In genomic region chr16:89944050-89944449, GRCm38 (mm10) we compare ENCODE assay signal across 10 mouse cellular contexts.
DNase-seq lines count a peak whose midpoint lies in the region; ATAC-seq and TF ChIP-seq lines count a peak whose summit lies in the region.
"Had no signal": no experiment of that assay in that cellular context is flagged by ENCODE, and none has a peak within 500 bp of the region (broad histone marks: within the 10 kb centered on the region; RNA-seq: fewer than 3 reads in every experiment).

No protein-coding gene starts in this region.

- H3K36me3 ChIP-seq in heart, embryonic 10.5 days: no peaks in the 10 kb centered on the region; the same call in 1 of the 2 replicates
- H3K36me3 ChIP-seq in forebrain, postnatal 0 days (ENCODE audit: insufficient read depth): no peaks in the 10 kb centered on the region
- H3K36me3 ChIP-seq in midbrain, embryonic 12.5 days: no peaks in the 10 kb centered on the region

- 0 out of 2 replicates have a peak overlapping the region, but pooled peaks have one; percentile 15 for H3K4me3 ChIP-seq in heart, embryonic 10.5 days
- H3K4me3 ChIP-seq in forebrain, postnatal 0 days (ENCODE audit: low read depth, low read length): no peak overlapping the region
- H3K4me3 ChIP-seq in midbrain, embryonic 12.5 days: no peak overlapping the region
- H3K4me3 ChIP-seq: gastrocnemius, adult 2 months; myocyte had no signal

- H3K27ac ChIP-seq in heart, embryonic 10.5 days: no peak overlapping the region; the same call in 1 of the 2 replicates
- no peak overlapping the region for H3K27ac ChIP-seq in forebrain, postnatal 0 days (ENCODE audit: low read depth, low read length)
- H3K27ac ChIP-seq in midbrain, embryonic 12.5 days (replicated peaks): peak overlapping the region; percentile 63
- H3K27ac ChIP-seq: gastrocnemius, adult 2 months had no signal

- peaks cover 28% of the 10 kb centered on the region for H3K4me1 ChIP-seq in heart, embryonic 10.5 days
- 0 out of 2 replicates have a peak, but pooled peaks cover 6% of the 10 kb centered on the region for H3K4me1 ChIP-seq in forebrain, postnatal 0 days (ENCODE audit: insufficient read depth)
- peaks cover 32% of the 10 kb centered on the region for H3K4me1 ChIP-seq in midbrain, embryonic 12.5 days

- no peak overlapping the region for H3K9ac ChIP-seq in forebrain, postnatal 0 days
- H3K9ac ChIP-seq in midbrain, embryonic 12.5 days (replicated peaks): peak overlapping the region; percentile 39; the same call in 1 of the 2 replicates

- H3K9me3 ChIP-seq in heart, embryonic 10.5 days: no peaks in the 10 kb centered on the region
- no peaks in the 10 kb centered on the region for H3K9me3 ChIP-seq in forebrain, postnatal 0 days (ENCODE audit: low read length)
- 0 out of 2 replicates have a peak, but pooled peaks cover 10% of the 10 kb centered on the region for H3K9me3 ChIP-seq in midbrain, embryonic 12.5 days

- ATAC-seq in forebrain, postnatal 0 days: peak; percentile 44; the same call in 1 of the 2 replicates
- ATAC-seq in midbrain, embryonic 12.5 days (ENCODE audit: low FRiP score, low read depth): peak; percentile 76

- 37% methylated on average over 6 of the region's 6 CpGs for WGBS in heart, embryonic 10.5 days
- 20% methylated on average over 6 of the region's 6 CpGs for WGBS in forebrain, postnatal 0 days
- 5% methylated on average over 6 of the region's 6 CpGs for WGBS in midbrain, embryonic 12.5 days

- TF ChIP-seq CTCF in brain, embryonic 14.5 days (IDR thresholded peaks at IDR 0.05; ENCODE audit: borderline replicate concordance, extremely low read depth, insufficient read depth, insufficient read length): no peak
- no peak for TF ChIP-seq CTCF in forebrain, postnatal 0 days (IDR thresholded peaks at IDR 0.05; ENCODE audit: low read depth)

- no peak for DNase-seq in heart, embryonic 10.5 days (ENCODE audit: low spot score)
- DNase-seq in heart, adult 18-20 months: no peak
- peak; percentile 81 for DNase-seq in brain, embryonic 14.5 days (ENCODE audit: low read depth)
- no peak for DNase-seq in forebrain, postnatal 0 days
- DNase-seq in layer of hippocampus, adult 9-11 months: no peak
- DNase-seq in spleen, postnatal 10 days (ENCODE audit: low spot score in 2 of 2): no peak
- no peak for DNase-seq in ovary, postnatal 36 days (ENCODE audit: low spot score)
- DNase-seq: gastrocnemius, adult 2 months had no signal

- TF ChIP-seq POLR2A in brain, embryonic 14.5 days (IDR thresholded peaks at IDR 0.05; ENCODE audit: borderline replicate concordance, extremely low read depth, insufficient read depth, insufficient read length, poor library complexity, severe bottlenecking): no peak

- no peak overlapping the region for H3K4me2 ChIP-seq in forebrain, postnatal 0 days (ENCODE audit: low read depth)
- peak overlapping the region; percentile 37 for H3K4me2 ChIP-seq in midbrain, embryonic 12.5 days (replicated peaks)

- H3K27me3 ChIP-seq in heart, embryonic 10.5 days (ENCODE audit: insufficient read depth, poor library complexity, severe bottlenecking): no peaks in the 10 kb centered on the region
- no peaks in the 10 kb centered on the region for H3K27me3 ChIP-seq in forebrain, postnatal 0 days (ENCODE audit: insufficient read depth, low read length)
- H3K27me3 ChIP-seq in midbrain, embryonic 12.5 days: peaks cover 4% of the 10 kb centered on the region
